Mouse (Mus musculus): Measurements from ENCODE around the gene Il12a. TPM values are rescaled to one million over a fixed set of nuclear protein-coding genes. Genes with fewer than 3 reads are reported as not detected.
"Not testable (repeated sequence)": the region's sequence is repeated elsewhere in the genome, so short reads cannot be mapped to it uniquely, and the experiment has no call there.

Gene Il12a
- polyA plus RNA-seq, 1 experiment from 2014 or later, result 4.5 TPM

GRCm38 (mm10) chr3:68746282-68746681 is 55.8 kb downstream of the Il12a start:
- 66% methylated on average over 4 of the region's 4 CpGs for WGBS (ENCODE audit: insufficient replicate concordance)
- H3K4me2 ChIP-seq; H3K9me3 ChIP-seq (replicated peaks); H3K4me3 ChIP-seq; H3K27me3 ChIP-seq (replicated peaks); H3K36me3 ChIP-seq; H3K4me1 ChIP-seq; H3K27ac ChIP-seq; ATAC-seq; H3K9ac ChIP-seq: not testable (repeated sequence)

Other genes starting within 250 kb of the Il12a start
- 2.8 and 3.1 TPM in 2 replicates for gene 1110032F04Rik, start 178.9 kb downstream of the Il12a start, polyA plus RNA-seq (2016; fragmentation: Nextera tagmentation; extraction: Ambion mirVana)

Measured in liver, embryonic 12.5 days (tissue).